Mouse (Mus musculus) urinary bladder, postnatal 36 days (tissue): ENCODE measurements around the gene Lonp2.

ENCODE experiments used
- DNase-seq, 2 experiments: peaks; one replicate each; pipeline ENCODE4 v3.0.0; 2022; ENCODE audit warnings: low spot score in 2 of 2, mixed read lengths in 1 of 2

Lonp2 gene

GRCm38 (mm10) chr8:86712594-86712993, 88.8 kb downstream of the Lonp2 start:
- no peak for DNase-seq

DNA sequence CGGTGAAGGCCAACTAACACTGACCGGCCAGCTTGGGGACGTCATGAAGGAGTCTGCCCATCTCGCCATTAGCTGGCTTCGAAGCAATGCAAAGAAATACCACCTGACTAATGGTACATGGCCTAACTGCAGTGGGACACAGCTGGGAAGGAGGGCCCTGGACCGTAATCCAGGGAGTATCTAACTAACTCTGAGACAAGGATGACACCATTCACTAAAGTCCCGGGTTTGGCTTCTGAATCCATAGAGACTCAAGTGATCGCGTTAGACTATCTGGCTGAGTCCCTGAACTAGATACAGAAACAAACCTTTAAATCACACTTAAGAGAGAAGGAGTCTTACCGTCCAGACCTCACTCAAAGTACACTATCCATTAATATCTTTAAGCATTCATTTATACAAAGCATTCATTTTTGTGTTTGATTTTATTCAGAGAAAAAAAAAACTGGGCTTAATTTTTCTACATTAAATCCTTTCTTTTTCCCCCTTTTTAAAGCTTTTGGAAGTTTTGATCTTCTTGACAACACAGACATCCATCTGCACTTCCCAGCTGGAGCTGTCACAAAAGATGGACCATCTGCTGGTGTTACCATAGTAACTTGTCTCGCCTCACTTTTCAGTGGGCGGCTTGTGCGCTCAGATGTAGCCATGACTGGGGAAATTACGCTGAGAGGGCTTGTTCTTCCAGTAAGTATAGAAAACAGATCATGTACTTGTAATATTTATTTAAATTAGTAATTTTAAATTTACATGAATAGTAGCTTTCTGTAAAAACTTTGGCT, 89.8 kb downstream of the Lonp2 start:
- no peak for DNase-seq

DNA sequence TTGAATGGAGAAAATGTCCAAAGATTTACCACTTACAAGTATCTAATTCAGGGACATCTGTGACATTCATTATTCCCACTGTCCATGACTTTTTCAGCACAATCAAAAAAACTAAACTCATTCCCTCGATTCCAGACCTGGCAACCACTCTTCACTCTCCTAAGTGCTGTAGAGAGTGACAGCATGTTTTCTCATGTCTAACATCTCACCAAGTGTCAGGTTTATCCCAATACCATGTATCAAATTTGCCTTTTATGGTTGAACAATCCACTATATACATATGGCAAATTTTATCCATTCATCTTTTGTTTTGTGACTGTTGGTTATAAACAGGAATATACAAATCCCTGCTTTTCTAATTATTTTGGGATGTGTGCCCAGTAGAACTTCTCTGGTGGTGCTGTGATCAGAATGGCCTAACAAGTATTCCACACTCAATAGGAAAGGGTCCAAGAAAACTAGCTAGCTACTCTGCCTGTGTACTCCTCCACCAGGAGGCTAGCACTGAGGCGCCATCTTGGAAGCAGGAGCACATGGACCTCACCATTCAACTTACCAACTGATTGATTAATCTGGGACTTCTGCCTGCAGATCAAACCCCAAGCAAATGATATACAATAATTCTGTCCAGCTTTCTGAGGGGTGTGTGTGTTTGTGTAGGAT, 94.6 kb downstream of the Lonp2 start:
- no peak for DNase-seq

DNA sequence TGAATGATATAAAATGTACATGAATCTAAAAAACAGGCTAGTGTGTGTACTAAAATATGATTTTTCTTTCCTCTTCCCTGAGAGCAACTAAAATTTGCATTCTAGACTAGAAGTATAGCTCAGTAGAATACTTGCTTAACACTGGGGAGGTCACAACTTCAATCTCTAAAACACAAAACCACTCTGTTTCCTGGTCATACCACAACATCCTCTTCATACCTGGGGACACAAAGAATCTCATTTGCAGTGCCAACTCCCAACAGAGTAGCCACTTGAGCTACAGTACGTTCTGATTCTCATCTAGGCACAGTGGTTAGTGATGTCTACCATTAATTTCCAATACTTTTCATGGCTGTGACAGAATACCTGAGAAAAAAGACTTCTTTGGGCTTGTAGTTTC, 95.5 kb downstream of the Lonp2 start:
- DNase-seq: no peak

DNA sequence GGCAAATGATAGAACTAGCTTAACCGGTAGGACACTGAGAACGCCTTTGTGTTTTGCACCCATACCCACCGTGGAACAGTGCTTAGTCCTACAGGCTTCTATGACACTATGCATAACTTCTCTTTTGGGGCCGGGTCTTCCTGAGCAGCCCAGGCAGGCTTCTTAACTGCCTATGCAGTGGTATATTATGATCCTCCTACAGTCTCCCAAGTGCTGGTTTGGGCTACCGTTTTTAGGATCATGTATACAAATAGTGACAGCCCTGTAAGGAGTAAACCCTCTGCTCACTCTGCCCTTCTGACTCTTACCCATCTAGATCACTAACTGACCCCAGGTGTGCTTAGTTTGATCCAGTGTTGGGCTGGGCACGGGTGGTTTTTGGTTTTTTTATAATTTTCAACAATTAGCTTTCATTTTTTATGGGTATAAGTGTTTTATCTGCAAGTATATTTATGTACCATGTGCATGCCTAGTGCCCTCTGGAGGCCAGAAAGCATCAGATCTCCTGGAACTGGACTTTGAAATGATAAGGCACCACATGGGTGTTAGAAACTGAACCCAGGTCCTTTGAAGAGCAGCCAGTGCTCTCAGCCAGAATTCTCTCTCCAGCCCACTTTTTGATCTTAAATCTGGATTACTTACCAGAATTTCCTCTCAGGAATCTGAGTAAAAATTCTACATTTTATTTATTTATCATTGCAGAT, 97.1 kb downstream of the Lonp2 start:
- DNase-seq: no peak

- DNase-seq: no peak
These were observed 97.6 kb downstream of the Lonp2 start for GRCm38 (mm10) chr8:86721490-86721889.

DNA sequence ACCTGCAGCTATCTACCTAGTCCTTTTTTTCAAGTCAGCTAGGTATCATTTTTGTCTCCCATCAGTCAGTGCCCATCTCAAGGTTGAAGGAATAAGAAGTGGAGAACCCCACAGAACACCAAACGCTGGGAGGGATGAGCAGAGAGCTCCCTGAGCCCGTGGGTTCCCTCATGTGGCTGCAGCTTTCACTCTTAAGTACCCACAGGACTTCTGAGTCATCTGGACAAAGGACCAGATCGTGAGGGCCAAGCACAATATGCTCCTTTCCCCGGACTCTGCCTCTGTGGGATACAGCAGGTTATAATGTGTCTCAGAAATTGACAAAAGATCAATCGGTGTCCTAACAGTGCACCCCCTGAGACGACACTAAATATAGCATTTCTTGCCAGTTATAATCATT, 103.1 kb downstream of the Lonp2 start:
- DNase-seq: no peak

DNA sequence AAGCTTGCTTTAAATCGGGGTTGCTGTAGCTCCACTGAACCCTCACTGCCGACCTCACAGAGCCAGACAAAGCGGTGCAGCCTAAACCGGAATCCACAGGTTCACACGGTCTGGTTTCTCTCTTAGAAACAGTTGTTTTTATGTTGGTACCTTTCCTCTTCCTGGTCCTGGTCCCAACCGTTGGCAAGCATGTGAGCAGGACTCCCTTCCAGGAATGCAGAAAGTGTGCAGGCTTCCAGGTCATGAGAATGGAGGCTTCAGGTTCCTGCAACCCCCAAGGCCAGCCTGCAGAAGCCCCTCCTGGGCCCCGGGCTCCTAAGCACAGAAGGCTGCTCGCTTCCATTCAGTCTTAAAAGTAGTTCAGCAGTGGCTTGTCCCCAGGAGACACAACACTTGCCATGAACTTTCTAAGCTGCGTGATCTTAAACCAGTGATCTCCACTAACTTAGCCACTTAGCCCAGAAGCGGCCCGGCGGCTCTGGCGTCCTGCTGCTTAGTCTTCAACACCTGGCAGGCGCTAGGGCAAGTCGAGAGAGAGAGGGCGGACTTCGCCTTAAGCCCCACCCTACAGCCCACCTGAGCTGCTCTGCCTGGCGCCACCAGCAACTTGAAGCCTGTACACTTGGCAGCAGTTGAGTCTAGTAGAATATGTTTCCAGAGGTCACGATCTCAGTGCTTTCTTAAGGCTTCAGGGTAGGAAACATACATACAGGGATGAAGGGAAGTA, 104.5 kb downstream of the Lonp2 start:
- DNase-seq: no peak

GRCm38 (mm10) chr8:86730303-86730702, 106.5 kb downstream of the Lonp2 start:
- DNase-seq: no peak

DNA sequence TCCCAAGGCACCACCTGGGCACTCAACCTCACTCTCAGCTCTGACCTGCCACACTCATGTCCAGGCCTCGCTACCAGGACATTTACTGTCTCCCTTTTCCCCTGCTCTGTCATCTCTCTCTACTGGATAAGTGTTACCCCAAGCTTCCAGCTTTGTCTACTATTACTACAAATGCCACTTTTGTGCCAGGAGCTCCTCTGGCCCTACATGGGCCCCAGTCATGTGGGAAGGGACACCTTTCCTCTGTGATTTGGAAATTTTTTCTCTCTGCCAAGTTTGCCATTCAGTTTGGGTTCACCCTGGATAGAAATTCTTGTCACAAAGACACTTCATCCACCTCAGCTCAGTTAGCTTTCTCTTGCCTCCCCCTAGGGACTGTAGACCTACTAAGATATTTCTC, 107.0 kb downstream of the Lonp2 start:
- no peak for DNase-seq

GRCm38 (mm10) chr8:86734171-86734570, 110.3 kb downstream of the Lonp2 start:
- no peak for DNase-seq

- no peak for DNase-seq
These were observed 111.1 kb downstream of the Lonp2 start for GRCm38 (mm10) chr8:86734954-86735353.

DNA sequence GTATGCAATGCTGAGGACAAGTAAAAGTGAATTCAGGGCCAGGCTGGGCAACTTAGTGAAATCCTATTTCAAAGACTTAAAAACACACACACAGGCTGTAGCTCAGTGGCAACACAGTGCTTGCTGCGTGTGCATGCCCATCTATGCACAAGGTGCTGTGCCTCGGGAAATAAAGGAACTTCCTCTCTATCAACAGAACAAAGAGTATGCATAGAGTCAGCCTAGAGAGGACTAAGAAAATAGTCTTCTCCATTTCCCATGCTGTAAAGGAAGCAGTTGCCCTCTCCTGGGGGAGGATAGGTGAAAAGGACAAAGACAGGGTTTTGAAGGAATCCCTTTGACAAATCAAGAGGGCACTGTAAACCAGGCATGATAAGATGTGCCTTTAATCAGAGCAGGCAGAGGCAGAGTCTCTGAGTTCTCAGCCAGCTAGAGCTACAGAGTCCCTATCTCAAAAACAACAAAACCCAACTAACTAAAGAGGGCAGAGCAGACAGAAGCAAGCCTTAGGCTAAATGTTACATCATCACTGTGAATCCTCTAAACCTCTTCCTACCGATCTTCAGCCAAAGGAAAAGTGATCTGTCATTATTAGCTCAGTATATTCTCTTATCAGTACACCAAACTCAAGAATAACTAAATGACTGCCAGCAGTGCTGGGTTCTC, 111.7 kb downstream of the Lonp2 start:
- DNase-seq: no peak

GRCm38 (mm10) chr8:86740899-86741298, 117.1 kb downstream of the Lonp2 start:
- DNase-seq: no peak

GRCm38 (mm10) chr8:86741627-86742026, 117.8 kb downstream of the Lonp2 start:
- DNase-seq: no peak

DNA sequence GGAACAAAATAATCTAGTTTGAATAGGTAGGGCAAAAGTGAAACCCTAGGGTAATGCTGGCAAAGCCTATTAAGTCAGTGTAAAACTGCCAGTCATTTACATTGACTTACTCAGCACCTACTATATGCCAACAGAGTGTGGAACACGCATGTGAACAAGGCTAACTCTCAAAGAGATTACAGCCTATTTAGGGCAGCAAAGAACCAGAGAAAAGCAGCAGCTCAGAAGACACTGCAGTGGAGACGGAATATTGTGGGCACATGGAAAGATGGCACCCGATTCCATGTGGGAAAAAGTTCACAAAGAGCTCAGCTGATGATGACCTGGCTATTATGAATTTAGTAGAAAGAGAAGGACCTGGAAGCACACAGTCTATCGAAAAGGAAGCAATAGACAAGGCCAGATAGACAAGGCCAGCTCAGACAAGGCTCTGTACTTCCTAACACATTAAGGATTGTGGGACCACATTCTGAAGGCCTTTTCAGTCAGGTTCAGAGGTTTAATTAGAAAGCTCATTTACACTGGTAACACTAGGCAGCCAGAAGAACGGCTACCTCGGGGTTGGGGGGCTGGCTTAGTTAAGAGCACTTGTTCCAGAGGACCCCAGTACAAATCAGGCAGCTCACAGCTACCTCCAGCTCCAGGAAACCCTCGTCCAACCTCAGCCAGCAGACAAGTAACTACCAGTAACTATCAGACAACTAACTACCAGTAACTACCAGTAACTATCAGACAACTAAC, 118.9 kb downstream of the Lonp2 start:
- DNase-seq: no peak

- no peak for DNase-seq
These were observed 120.7 kb downstream of the Lonp2 start for GRCm38 (mm10) chr8:86744313-86745220.

- DNase-seq: peak; percentile 64 to 65
These were observed 121.5 kb downstream of the Lonp2 start, which contains the start of the genes Gm10638 and Siah1a for GRCm38 (mm10) chr8:86745221-86745934. Gene Gm10638, plus strand, starts transcription at chr8:86745699. Gene Siah1a, minus strand, starts transcription at chr8:86745934.

DNA sequence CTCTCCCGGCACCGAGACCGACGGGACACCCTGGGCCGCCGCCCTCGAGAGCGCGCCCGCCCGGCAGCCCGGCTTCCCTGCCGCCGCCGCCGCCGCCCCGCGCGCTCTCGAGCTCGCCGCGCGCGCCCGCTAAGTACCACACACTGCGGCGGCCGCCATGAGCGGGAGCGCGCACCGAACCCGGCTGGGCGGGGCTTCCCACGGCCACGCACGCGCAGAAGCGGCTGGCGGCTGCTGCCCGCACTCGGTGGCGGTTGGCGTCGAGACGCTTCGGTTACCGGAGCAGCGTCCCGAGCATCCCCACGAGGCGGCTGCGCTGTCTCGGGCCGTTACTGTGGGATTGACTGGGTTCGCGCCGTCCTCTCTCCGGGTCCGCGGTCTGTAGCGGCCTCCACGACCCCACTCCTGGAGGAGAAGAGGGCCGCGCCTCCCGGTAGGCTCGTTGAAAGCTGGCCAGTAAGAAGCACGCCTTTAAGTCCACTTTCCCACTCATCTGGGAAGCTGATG, 122.1 kb downstream of the Lonp2 start:
- DNase-seq: peak; percentile 93 to 95
